Comparison of ENCODE assay signal across 20 mouse cellular contexts in genomic region chr5:72076781-72077180, GRCm38 (mm10).
DNase-seq lines count a peak whose midpoint lies in the region; ATAC-seq and TF ChIP-seq lines count a peak whose summit lies in the region.
"Had no signal": no experiment of that assay in that cellular context is flagged by ENCODE, and none has a peak within 500 bp of the region (broad histone marks: within the 10 kb centered on the region; RNA-seq: fewer than 3 reads in every experiment).

No protein-coding gene starts in this region.

- ATAC-seq in kidney, embryonic 16.5 days (ENCODE audit: low FRiP score, low TSS enrichment) = no peak
- ATAC-seq: CD4-positive, CD25-positive, alpha-beta regulatory T cell, adult 4 months; forebrain, embryonic 14.5 days; forebrain, postnatal 0 days; intestine, postnatal 0 days had no signal

- no peak overlapping the region for H3K4me3 ChIP-seq in layer of hippocampus, adult 2 months
- no peak overlapping the region for H3K4me3 ChIP-seq in kidney, embryonic 16.5 days (ENCODE audit: low read length)
- H3K4me3 ChIP-seq: embryonic facial prominence, embryonic 12.5 days; embryonic facial prominence, embryonic 15.5 days; gastrocnemius, adult 2 months; hindbrain, embryonic 12.5 days; hindbrain, embryonic 15.5 days had no signal

- H3K4me1 ChIP-seq in kidney, embryonic 16.5 days (ENCODE audit: insufficient read depth, low read length) = no peaks in the 10 kb centered on the region
- H3K4me1 ChIP-seq: embryonic facial prominence, embryonic 12.5 days; embryonic facial prominence, embryonic 15.5 days; hindbrain, embryonic 12.5 days; hindbrain, embryonic 15.5 days had no signal

- no peak overlapping the region for H3K9ac ChIP-seq in kidney, embryonic 16.5 days (replicated peaks; ENCODE audit: low read length)
- H3K9ac ChIP-seq: embryonic facial prominence, embryonic 12.5 days; embryonic facial prominence, embryonic 15.5 days; forebrain, postnatal 0 days; hindbrain, embryonic 12.5 days; hindbrain, embryonic 15.5 days had no signal

- no peaks in the 10 kb centered on the region for H3K36me3 ChIP-seq in kidney, embryonic 16.5 days (ENCODE audit: insufficient read depth, low read length)
- H3K36me3 ChIP-seq: embryonic facial prominence, embryonic 12.5 days; embryonic facial prominence, embryonic 15.5 days; hindbrain, embryonic 12.5 days; hindbrain, embryonic 15.5 days had no signal

- peak overlapping the region; percentile 64; the same call in 1 of the 2 replicates for H3K27ac ChIP-seq in layer of hippocampus, adult 2 months
- H3K27ac ChIP-seq in kidney, embryonic 16.5 days (ENCODE audit: low read length) = no peak overlapping the region
- H3K27ac ChIP-seq: embryonic facial prominence, embryonic 12.5 days; embryonic facial prominence, embryonic 15.5 days; gastrocnemius, adult 2 months; hindbrain, embryonic 12.5 days; hindbrain, embryonic 15.5 days had no signal

- TF ChIP-seq CTCF in layer of hippocampus, adult 2 months (conservative IDR thresholded peaks at IDR 0.05) = no peak

- H3K9me3 ChIP-seq in kidney, embryonic 16.5 days (ENCODE audit: low read length) = 0 out of 2 replicates have a peak, but pooled peaks cover 4% of the 10 kb centered on the region
- H3K9me3 ChIP-seq: embryonic facial prominence, embryonic 12.5 days; embryonic facial prominence, embryonic 15.5 days; hindbrain, embryonic 12.5 days; hindbrain, embryonic 15.5 days had no signal

- no peaks in the 10 kb centered on the region for H3K27me3 ChIP-seq in kidney, embryonic 16.5 days (ENCODE audit: insufficient read depth, low read length)
- H3K27me3 ChIP-seq: embryonic facial prominence, embryonic 12.5 days; embryonic facial prominence, embryonic 15.5 days; hindbrain, embryonic 12.5 days; hindbrain, embryonic 15.5 days had no signal

- WGBS in kidney, embryonic 16.5 days = 85% methylated on average over 6 of the region's 6 CpGs

- DNase-seq in cerebellum, adult 9-10 months = peak; percentile 42
- no peak for DNase-seq in cerebellum, postnatal 4 days (ENCODE audit: low spot score in 2 of 2)
- DNase-seq in layer of hippocampus, adult 2 months (ENCODE audit: low spot score in 2 of 2) = no peak
- DNase-seq in layer of hippocampus, adult 8-10 months (ENCODE audit: low spot score in 2 of 2) = no peak
- peak; percentile 55 to 57 for DNase-seq in cerebellum, postnatal 25 days
- DNase-seq: adrenal gland, adult 2 months; adrenal gland, postnatal 14 days; forebrain, postnatal 0 days; gastrocnemius, adult 2 months; gastrocnemius, postnatal 14 days; heart, adult 18-20 months; kidney, adult 2 months had no signal

- H3K4me2 ChIP-seq in kidney, embryonic 16.5 days (replicated peaks; ENCODE audit: low read depth, low read length) = no peak overlapping the region
- H3K4me2 ChIP-seq: embryonic facial prominence, embryonic 12.5 days; embryonic facial prominence, embryonic 15.5 days; hindbrain, embryonic 12.5 days; hindbrain, embryonic 15.5 days had no signal

Comparison
In these comparisons a context has a peak if more than half of its experiments do, and no peak if none do; other contexts are left out.
1. DNase-seq: peak in cerebellum, adult 9-10 months (single experiment) and cerebellum, postnatal 25 days (2 of 2); none in cerebellum, postnatal 4 days (0 of 2), layer of hippocampus, adult 2 months (0 of 2) and layer of hippocampus, adult 8-10 months (0 of 2).